Mouse (Mus musculus): ENCODE results near the gene Akap2.

- no peak for TF ChIP-seq TAL1 (conservative IDR thresholded peaks at IDR 0.05; ENCODE audit: low read depth, low read length)
- TF ChIP-seq CTCF (IDR thresholded peaks at IDR 0.05; ENCODE audit: low read depth, low read length): no peak
- TF ChIP-seq GATA1 (IDR thresholded peaks at IDR 0.05; ENCODE audit: borderline replicate concordance, low read length): no peak
- TF ChIP-seq POLR2AphosphoS5 (IDR thresholded peaks at IDR 0.05; ENCODE audit: insufficient replicate concordance, low read depth, low read length): no peak
Measured at GRCm38 (mm10) chr4:57829131-57829530, 111.7 kb downstream of the Akap2 start.
